Mouse (Mus musculus): ENCODE results near the gene Olfr155. TPM values are rescaled to one million over a fixed set of nuclear protein-coding genes. Genes with fewer than 3 reads are reported as not detected.

The Olfr155 gene
- polyA plus RNA-seq, 1 experiment from 2014 or later, result not detected

DNA sequence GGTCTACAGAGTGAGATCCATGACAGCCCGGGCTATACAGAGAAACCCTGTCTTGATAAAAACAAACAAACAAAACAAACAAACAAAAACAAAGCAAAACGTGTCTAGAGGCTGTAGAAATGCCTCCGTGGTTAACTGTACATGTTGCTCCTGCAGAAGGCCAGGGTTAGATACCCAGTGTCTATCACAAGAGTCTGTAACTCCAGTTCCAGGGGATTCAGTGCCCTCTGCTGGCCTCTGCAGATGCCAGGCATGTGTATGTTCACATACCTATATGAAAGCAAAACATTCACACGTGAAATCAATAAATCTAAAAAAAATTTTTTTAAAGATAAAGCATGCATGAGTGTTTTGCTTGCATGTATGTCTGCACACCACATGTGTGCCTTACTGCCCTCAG, 11.9 kb downstream of the Olfr155 start:
- Histone ChIP-seq H3K9me3 (ENCODE audit: low read length) (no peaks in the 10 kb centered on the region), H3K4me2 (ENCODE audit: low read depth, low read length) (no peak overlapping the region), H3K36me3 (replicated peaks; ENCODE audit: insufficient read depth, low read length) (no peaks in the 10 kb centered on the region), H3K9ac (replicated peaks) (no peak overlapping the region), H3K4me1 (ENCODE audit: insufficient read depth) (no peaks in the 10 kb centered on the region), H3K27ac (ENCODE audit: low read depth) (no peak overlapping the region), H3K27me3 (ENCODE audit: insufficient read depth, low read length) (no peaks in the 10 kb centered on the region), H3K4me3 (ENCODE audit: low read depth, low read length) (no peak overlapping the region)
- no peak for DNase-seq
- ATAC-seq, result no peak
- no peak for TF ChIP-seq EP300 (IDR thresholded peaks at IDR 0.05; ENCODE audit: low read depth)
- TF ChIP-seq CTCF (IDR thresholded peaks at IDR 0.05; ENCODE audit: low read depth), result peak; percentile 12; the same call in 1 of the 2 replicates
- WGBS (ENCODE audit: insufficient replicate concordance), result 51% methylated on average over 4 of the region's 4 CpGs

DNA sequence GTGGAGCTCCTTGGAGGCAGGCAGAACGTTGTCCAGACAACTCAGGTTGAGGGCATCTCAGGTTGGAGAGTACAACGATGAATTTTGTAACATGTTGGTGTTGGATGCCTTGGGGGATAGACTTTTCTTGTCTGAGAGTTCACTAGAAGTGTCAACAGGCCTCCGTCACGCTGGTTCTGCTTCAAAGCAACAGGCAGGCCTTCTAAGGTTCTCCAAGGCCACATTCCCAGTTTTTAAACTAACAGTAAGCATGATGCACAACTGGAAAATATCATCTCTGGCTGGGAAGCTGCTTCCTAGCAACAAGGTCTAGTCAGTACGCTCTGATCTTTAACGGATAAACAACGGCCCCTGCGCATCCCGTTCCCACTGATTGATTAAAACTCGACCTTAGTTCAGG, 18.5 kb downstream of the Olfr155 start:
- Histone ChIP-seq H3K9me3 (ENCODE audit: low read length) (no peaks in the 10 kb centered on the region), H3K4me1 (ENCODE audit: insufficient read depth) (no peaks in the 10 kb centered on the region; the same call in 1 of the 2 replicates), H3K27me3 (ENCODE audit: insufficient read depth, low read length) (no peaks in the 10 kb centered on the region), H3K36me3 (replicated peaks; ENCODE audit: insufficient read depth, low read length) (no peaks in the 10 kb centered on the region), H3K9ac (replicated peaks) (no peak overlapping the region), H3K4me3 (ENCODE audit: low read depth, low read length) (no peak overlapping the region), H3K4me2 (ENCODE audit: low read depth, low read length) (no peak overlapping the region), H3K27ac (ENCODE audit: low read depth) (no peak overlapping the region)
- 80% methylated on average over 10 of the region's 10 CpGs for WGBS (ENCODE audit: insufficient replicate concordance)
- TF ChIP-seq CTCF (IDR thresholded peaks at IDR 0.05; ENCODE audit: low read depth) (no peak), EP300 (IDR thresholded peaks at IDR 0.05; ENCODE audit: low read depth) (no peak)
- ATAC-seq (no peak), DNase-seq (no peak)

DNA sequence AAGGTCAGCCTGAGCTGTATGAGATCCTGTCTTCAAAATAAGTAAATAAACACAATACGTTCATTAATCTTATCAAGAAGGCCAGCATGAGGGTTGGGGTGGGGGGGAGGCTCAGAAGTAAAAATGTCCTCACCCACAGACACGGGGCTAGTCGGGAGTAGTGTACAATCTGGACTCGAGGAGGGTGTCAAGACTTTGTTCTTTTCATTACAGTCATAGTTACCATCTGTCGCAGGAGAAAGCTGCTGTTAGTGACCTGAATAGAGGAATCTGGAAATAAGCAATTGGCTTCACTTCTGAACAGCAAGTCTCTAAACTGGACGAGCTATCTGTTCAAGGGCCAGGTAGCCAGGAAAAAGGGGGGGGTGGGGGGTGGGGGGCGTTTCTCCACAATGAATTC, 23.1 kb downstream of the Olfr155 start:
- Histone ChIP-seq H3K27me3 (ENCODE audit: insufficient read depth, low read length) (no peaks in the 10 kb centered on the region), H3K36me3 (replicated peaks; ENCODE audit: insufficient read depth, low read length) (no peaks in the 10 kb centered on the region), H3K9me3 (ENCODE audit: low read length) (no peaks in the 10 kb centered on the region), H3K9ac (replicated peaks) (no peak overlapping the region), H3K4me2 (ENCODE audit: low read depth, low read length) (no peak overlapping the region), H3K27ac (ENCODE audit: low read depth) (no peak overlapping the region), H3K4me1 (ENCODE audit: insufficient read depth) (peaks cover 10% of the 10 kb centered on the region), H3K4me3 (ENCODE audit: low read depth, low read length) (no peak overlapping the region; the same call in 1 of the 2 replicates)
- no peak for DNase-seq
- no peak for TF ChIP-seq EP300 (IDR thresholded peaks at IDR 0.05; ENCODE audit: low read depth)
- no peak for TF ChIP-seq CTCF (IDR thresholded peaks at IDR 0.05; ENCODE audit: low read depth)
- WGBS (ENCODE audit: insufficient replicate concordance), result 37% methylated on average over 7 of the region's 7 CpGs
- ATAC-seq, result no peak

DNA sequence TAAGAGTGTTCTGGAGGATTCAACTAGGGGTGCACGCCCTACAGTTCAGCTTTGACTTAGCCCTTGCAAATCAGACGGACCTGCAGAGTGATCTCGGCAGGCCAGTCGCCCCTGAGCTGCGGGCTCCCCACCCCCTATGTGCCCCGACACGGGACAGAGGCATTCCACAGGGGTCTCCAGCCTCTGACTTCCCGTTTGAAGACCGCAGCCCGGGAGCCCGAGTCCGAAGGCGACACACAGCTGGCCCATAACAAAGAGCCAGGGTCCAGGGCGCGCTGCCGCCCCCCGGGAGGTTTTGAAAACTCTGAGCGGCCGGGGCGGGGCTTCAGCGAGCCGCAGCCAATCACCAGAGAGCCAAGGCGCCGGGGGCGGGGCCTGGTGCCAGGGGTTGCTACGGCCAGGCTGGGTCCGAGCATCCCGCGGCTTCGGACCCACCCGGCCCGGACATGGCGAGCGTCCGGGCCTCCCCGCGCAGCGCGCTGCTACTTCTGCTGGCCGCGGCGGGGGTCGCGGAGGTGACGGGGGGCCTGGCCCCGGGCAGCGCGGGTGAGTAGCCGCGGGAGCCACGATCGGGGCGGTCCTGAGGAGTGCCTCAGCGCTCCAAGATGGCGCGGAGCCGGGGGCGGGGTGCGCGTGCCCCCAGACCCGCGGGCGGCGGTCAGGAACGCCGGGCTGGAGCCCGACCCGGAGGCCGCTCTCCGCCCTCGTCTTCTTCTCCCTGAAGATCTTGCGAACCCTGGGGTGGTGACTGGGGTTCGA, 24.0 kb downstream of the Olfr155 start, which contains the start of gene Reck:
Reck (plus strand) TSS at position 371 of the 759 bp plus-strand sequence.
- Histone ChIP-seq H3K4me2 (ENCODE audit: low read depth, low read length) (peak within 1 kb of the TSS; percentile 93), H3K4me1 (ENCODE audit: insufficient read depth) (peaks cover 10% of the 10 kb centered on the region), H3K9ac (replicated peaks) (peak within 1 kb of the TSS; percentile 69), H3K4me3 (ENCODE audit: low read depth, low read length) (peak within 1 kb of the TSS; percentile 78), H3K27me3 (ENCODE audit: insufficient read depth, low read length) (no peaks in the 10 kb centered on the region), H3K9me3 (ENCODE audit: low read length) (no peaks in the 10 kb centered on the region), H3K36me3 (replicated peaks; ENCODE audit: insufficient read depth, low read length) (no peaks in the 10 kb centered on the region), H3K27ac (ENCODE audit: low read depth) (no peak within 1 kb of the TSS)
- no peak for TF ChIP-seq CTCF (IDR thresholded peaks at IDR 0.05; ENCODE audit: low read depth)
- no peak for TF ChIP-seq EP300 (IDR thresholded peaks at IDR 0.05; ENCODE audit: low read depth)
- ATAC-seq, result peak; percentile 87
- DNase-seq, result peak; percentile 85
- WGBS (ENCODE audit: insufficient replicate concordance), result 1% methylated on average over 68 of the region's 73 CpGs

DNA sequence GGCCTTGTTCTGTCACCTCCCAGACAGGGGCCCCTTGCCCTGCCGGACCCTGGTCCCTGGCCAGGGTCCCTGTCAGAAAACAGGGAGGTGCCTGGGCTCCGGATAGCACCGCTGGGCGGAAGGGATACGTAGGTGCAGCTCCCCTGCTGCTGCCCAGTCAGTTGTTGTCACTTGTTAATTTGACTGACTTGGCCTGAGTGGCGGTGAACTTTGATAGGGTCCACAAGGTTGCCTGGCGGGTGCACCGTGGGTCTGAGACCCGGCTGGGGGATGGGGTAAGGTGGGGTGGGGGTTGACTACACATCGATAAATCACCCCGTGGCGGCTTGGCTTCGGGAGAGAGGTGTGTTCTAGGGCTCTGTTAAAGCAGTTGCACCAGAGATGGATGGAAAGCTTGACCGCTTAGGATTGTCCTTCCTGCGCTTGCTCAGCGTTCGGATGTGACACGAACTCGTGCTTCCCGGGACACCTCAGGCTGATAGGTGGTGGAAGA, 24.6 kb downstream of the Olfr155 start:
- no peaks in the 10 kb centered on the region for H3K9me3 ChIP-seq (ENCODE audit: low read length)
- H3K9ac ChIP-seq (replicated peaks), result peak overlapping the region; percentile 69
- H3K27ac ChIP-seq (ENCODE audit: low read depth), result no peak overlapping the region
- DNase-seq, result peak; percentile 43
- TF ChIP-seq CTCF (IDR thresholded peaks at IDR 0.05; ENCODE audit: low read depth) (no peak), EP300 (IDR thresholded peaks at IDR 0.05; ENCODE audit: low read depth) (no peak)
- H3K4me1 ChIP-seq (ENCODE audit: insufficient read depth), result peaks cover 10% of the 10 kb centered on the region
- ATAC-seq, result peak; percentile 70
- 3% methylated on average over 20 of the region's 20 CpGs for WGBS (ENCODE audit: insufficient replicate concordance)
- no peaks in the 10 kb centered on the region for H3K27me3 ChIP-seq (ENCODE audit: insufficient read depth, low read length)
- peak overlapping the region; percentile 93 for H3K4me2 ChIP-seq (ENCODE audit: low read depth, low read length)
- H3K4me3 ChIP-seq (ENCODE audit: low read depth, low read length), result peak overlapping the region; percentile 78
- H3K36me3 ChIP-seq (replicated peaks; ENCODE audit: insufficient read depth, low read length), result no peaks in the 10 kb centered on the region

DNA sequence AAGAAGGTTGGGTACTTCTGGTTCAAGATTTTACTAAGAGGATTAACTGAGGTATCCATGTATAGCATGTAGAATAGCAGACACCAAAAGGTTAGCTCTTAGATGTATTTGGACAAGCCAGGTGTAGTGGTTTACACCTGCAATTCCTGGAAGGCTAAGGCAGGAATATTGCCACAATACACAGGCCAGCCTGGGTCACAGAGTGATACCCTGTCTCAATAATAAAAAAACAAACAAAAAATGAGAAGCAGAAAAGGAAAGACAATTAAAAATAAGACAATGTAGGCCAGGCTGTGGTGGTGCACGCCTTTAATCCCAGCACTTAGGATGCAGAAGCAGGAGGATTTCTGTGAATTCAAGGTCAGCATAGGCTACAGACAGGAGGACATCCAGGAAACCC, 25.9 kb downstream of the Olfr155 start:
- peaks cover 10% of the 10 kb centered on the region for H3K4me1 ChIP-seq (ENCODE audit: insufficient read depth)
- no peak overlapping the region for H3K4me2 ChIP-seq (ENCODE audit: low read depth, low read length)
- DNase-seq, result no peak
- H3K4me3 ChIP-seq (ENCODE audit: low read depth, low read length), result no peak overlapping the region
- H3K27me3 ChIP-seq (ENCODE audit: insufficient read depth, low read length), result no peaks in the 10 kb centered on the region
- ATAC-seq, result no peak
- no peaks in the 10 kb centered on the region for H3K9me3 ChIP-seq (ENCODE audit: low read length)
- no peak overlapping the region for H3K9ac ChIP-seq (replicated peaks)
- TF ChIP-seq EP300 (IDR thresholded peaks at IDR 0.05; ENCODE audit: low read depth) (no peak), CTCF (IDR thresholded peaks at IDR 0.05; ENCODE audit: low read depth) (no peak)
- no peaks in the 10 kb centered on the region for H3K36me3 ChIP-seq (replicated peaks; ENCODE audit: insufficient read depth, low read length)
- WGBS (ENCODE audit: insufficient replicate concordance), result 79% methylated on average over 1 of the region's 1 CpGs
- H3K27ac ChIP-seq (ENCODE audit: low read depth), result no peak overlapping the region

Measured in liver, postnatal 0 days (tissue).